Mouse (Mus musculus) lung, postnatal 10 days (tissue): ENCODE measurements around the gene Tmem156.
A peak's percentile ranks its signal among the peaks of the same experiment; 100 is the strongest.

ENCODE experiments used
- DNase-seq: peaks from one replicate; pipeline ENCODE4 v3.0.0; 2021

Gene Tmem156

DNA sequence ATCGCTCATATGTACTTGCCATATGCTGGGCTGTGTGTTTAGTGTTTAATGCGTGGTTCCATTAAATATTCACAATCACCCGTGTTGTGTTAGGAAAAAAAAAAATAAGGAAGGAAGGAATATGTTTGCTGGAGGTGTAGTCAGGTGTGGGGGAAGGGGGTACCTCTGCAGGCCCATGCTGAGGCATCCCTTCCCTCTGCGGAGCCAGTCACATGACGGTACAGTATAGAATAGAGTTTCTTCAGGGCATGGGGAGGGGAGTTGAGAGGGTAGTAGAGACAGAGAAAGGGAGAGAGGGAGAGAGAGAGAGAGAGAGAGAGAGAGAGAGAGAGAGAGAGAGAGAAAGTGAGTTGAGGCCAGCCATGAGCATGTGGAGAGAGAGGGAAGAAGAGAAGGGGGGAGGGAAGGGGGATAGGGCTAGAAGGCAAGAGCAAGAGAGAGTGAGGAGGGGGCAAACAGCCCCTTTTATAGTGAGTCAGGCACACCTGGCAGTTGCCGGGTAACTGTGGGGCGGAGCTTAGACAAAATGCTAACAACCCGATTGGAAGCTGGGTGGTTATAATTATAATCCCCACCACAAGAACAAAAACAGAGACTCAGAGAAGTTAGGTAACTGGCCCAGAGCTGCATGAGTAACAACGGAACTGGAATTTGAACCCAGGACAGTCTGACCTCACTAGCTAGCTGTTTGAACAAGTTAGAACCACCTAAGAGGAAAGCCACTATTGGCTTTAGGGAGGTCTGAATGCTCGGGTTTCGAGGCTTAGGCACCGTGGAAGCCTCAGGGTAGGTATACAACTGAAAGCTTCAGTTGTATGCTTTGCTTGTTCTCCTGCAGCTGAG is 45.3 kb downstream of the Tmem156 start:
- DNase-seq, result no peak

DNA sequence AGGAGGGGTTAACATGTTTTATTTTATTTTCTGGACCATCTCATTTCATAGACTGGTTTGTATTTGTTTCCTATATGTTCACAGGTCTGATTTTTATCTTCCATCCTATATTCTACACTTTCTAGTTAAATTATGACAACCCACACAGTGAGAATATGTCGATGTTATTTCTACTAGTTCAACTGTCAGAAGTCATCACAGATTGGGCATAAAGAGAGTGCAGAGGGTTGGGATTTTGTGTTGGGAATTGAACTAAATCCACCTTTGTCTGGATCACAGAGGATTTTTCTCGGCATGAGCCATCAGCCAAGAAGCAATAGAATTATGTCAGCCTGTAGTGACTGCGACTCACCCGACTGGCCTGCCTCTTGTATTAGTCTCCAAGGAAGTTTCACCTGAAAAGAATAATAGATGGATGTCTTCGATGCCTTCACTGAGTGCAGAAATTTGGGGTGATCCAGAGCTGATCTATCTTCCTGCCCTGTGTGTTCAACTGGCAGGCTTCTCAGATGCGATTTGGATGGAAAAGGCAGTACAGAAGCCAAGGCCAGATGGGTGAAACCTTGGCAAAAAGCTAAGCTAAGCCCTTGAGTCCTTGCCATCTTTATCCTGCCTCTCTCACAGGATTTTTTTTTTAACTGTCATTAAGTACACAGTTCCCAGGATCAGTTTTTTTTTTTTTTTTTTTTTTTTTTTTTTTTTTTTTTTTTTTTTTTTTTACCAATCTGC is 46.1 kb downstream of the Tmem156 start:
- no peak for DNase-seq

GRCm38 (mm10) chr5:65043407-65043895 is 48.5 kb downstream of the Tmem156 start:
- no peak for DNase-seq

DNA sequence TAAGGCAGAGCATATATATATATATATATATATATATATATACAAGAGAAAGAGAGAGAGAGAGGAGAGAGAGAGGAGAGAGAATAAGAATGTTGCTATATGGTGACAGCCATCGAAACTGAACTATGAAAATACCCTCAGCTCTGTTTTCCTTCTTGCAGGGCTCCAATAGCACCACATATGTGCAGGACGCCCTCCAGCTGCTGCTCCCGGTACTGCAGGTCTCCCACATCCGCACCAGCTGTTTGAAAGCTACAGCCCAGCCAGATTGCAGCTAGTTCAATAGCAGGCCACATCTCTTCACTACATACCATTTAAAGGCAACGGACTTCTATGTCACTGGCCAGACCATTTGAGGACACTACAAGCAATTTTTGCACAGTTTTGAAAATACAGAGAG is 51.5 kb downstream of the Tmem156 start:
- DNase-seq, result peak; percentile 32

GRCm38 (mm10) chr5:65038811-65039571 is 52.9 kb downstream of the Tmem156 start:
- peak; percentile 67 for DNase-seq

- DNase-seq, result no peak
Observed at GRCm38 (mm10) chr5:65038305-65038704, 53.6 kb downstream of the Tmem156 start.

GRCm38 (mm10) chr5:65036597-65036996 is 55.3 kb downstream of the Tmem156 start:
- no peak for DNase-seq

- DNase-seq, result no peak
Observed at GRCm38 (mm10) chr5:65028019-65028418, 63.9 kb downstream of the Tmem156 start.

DNA sequence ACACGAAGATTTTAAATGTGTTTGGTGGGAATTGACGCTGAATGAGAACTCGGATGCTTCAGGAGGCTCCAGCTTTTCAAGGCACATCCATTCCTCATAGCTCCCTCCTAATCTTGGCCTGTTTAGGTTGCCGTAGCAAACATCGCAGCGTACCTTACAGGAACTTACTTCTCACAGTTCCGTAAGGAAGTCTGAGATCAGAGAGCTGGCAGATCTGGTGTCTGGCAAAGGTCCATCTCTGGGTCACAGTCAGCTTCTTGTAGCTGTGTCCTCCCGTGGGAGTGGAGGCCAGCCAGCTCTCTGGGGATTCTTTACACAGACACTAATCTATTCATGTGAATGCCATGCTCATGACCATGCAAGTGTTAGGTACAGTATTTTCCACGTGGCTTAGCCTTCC is 65.2 kb downstream of the Tmem156 start:
- DNase-seq, result no peak

DNA sequence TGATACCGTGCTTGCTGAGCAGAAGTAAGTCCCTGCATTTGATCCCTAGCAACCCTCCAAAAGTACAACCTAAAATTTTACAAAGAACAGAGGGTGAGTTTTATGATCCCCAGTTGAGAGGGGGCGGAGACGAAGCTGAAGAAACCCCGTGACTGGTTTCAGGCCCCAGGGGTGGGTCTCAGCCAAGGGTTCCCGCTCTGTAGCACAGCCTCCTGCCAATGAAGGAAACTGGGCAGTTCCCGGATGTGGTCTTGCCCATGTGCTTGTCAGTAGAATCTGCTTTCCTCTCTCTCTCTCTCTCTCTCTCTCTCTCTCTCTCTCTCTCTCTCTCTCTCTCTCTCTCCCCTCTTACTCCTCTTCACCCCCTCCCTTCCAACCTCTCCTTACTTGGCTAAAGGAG is 66.0 kb downstream of the Tmem156 start:
- DNase-seq, result peak; percentile 52

- DNase-seq, result no peak
Observed at GRCm38 (mm10) chr5:65024641-65025040, 67.3 kb downstream of the Tmem156 start.

DNA sequence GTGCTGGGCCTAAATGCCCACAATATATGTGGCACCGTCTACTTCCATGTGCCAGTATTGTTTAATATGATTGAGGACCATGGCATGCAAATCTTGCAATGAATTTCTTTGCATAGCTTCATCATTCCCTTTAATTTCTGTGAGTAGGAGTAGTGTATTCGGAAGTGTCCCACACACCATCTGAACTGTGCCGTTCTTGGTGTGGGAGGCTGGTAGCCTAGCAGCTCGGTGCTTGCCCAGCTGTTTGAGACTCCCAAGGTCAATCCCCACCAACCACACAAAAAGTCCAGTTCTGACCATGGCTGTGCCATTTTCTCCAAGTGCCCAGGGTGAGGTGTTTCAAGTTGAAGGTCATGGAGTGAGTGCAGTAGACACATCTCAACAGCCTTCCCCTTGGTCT is 69.9 kb downstream of the Tmem156 start:
- DNase-seq, result no peak

GRCm38 (mm10) chr5:65019823-65020222 is 72.1 kb downstream of the Tmem156 start:
- DNase-seq, result peak; percentile 62

DNA sequence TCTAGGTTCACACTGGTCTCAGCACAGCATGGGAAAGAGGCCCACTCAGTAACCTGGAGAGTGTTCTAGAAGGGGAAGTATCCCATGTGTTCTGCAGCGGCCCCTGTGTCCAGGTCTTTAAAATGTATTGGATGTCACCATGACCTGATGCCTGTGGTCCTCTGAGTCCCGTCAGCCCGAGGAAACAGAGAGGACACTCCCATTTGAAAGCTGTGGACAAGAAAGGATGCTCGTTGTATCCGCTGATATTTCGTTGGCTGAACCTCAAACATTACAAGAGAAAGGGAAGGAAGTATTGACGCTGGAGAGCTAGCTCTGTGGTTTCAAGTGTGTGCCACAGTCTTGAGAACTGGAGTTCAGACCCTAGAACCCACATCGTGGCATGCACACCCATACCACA is 72.8 kb downstream of the Tmem156 start:
- no peak for DNase-seq

- DNase-seq, result no peak
Observed at GRCm38 (mm10) chr5:65015508-65015907, 76.4 kb downstream of the Tmem156 start.

- no peak for DNase-seq
Observed at GRCm38 (mm10) chr5:65011901-65012573, 79.9 kb downstream of the Tmem156 start.

DNA sequence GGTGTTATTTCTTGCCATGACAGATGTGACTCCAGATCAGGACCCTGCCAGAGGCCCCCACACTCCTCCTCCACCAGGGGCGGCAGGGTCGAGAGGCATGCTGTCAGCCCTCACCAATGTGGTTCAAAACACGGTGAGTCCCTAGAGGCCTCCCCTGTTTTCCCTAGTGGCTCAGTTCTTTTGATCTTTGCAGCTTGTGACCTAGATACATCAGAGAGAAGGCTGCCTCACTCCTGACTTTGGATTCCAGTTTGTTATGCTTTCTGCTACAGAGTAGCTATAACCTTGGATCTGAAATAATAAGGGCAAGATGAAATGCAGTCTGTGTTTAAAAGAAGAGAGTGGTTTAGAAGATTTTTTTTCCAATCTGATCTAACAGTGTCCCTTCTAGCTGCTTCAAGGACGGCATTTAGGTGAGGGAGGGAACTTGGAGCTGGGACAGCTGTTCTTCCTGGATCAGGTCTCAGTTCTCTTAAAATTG is 85.9 kb downstream of the Tmem156 start:
- DNase-seq, result no peak

GRCm38 (mm10) chr5:65005251-65005650 is 86.7 kb downstream of the Tmem156 start:
- no peak for DNase-seq
